Mouse (Mus musculus) kidney, postnatal 25 days (tissue): Measurements from ENCODE around the gene Borcs7.
A peak's percentile ranks its signal among the peaks of the same experiment; 100 is the strongest.

Source experiments
- DNase-seq, 2 experiments: peaks; one replicate each; pipeline ENCODE4 v3.0.0; 2021; ENCODE audit warnings: mixed read lengths in 2 of 2

The Borcs7 gene

GRCm38 (mm10) chr19:46665474-46665873 is 24.2 kb upstream of the Borcs7 start:
- no peak for DNase-seq

DNA sequence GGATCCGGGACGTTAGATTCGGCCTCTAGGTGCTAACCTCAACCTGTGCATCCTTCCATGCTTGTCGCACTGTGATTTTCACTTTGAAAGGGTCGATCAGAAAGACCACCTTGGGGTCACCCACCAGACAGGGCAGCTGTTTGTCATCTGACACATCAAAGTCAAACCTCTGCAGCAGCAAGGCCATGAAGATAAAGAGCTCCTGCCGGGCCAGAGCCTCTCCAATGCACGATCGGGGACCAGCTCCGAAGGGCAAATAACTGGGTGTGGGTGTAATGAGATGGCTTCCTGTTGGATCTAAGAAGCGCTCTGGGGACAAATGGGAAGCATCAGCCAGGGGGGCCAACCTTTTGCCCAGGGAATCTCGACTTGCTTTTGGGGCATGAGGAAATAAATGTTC is 22.4 kb upstream of the Borcs7 start:
- DNase-seq, result no peak

- DNase-seq, result no peak
Measured at GRCm38 (mm10) chr19:46668263-46668662, 21.4 kb upstream of the Borcs7 start.

DNA sequence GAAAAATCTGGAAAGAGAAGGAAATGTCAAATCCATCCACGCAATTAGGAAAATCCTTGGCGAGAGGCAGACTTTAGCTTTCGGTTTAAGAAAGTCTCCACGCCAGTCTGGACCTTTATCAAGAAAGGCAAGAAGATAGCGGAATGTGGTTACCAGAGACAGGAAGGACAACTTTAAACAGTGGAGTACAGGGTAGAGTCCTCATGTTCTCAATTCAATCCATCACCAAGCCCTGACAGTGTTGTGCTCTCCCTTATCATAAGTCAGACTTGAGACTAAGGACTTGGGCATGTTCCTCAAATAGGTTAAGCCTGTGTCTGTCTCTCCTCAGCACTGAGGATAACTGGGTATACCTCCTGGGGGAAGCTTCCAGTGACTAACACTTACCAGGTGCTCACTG is 19.9 kb upstream of the Borcs7 start:
- DNase-seq, result no peak

- DNase-seq, result peak; percentile 67 to 71
Measured at GRCm38 (mm10) chr19:46670691-46671090, 19.0 kb upstream of the Borcs7 start.

- DNase-seq, result no peak
Measured at GRCm38 (mm10) chr19:46672766-46673418, 16.8 kb upstream of the Borcs7 start, which contains the start of gene Cyp17a1. Cyp17a1 (minus strand) TSS chr19:46673172.

DNA sequence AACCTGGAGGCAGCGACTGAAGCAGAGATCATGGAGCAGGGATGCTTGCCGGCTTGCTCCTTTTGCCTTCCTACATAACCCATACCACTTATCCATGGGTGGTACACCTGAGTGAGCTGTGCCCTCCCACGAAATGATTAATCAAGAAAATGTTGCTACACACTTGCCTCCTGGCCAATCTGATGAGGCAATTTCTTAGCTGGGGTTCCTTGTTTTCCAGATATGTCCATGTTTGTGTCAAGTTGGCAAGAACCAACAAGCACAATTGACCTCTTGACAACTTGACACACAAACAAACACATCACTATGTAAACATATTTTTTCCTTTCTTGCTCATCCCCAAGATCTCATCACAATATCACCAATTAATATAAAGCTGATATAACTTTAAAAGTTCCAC is 14.1 kb upstream of the Borcs7 start:
- DNase-seq, result no peak

GRCm38 (mm10) chr19:46679720-46680383 is 9.9 kb upstream of the Borcs7 start:
- DNase-seq, result no peak

GRCm38 (mm10) chr19:46690387-46690786 is 681 bp downstream of the Borcs7 start:
- no peak for DNase-seq

GRCm38 (mm10) chr19:46691078-46691477 is 1.4 kb downstream of the Borcs7 start:
- no peak for DNase-seq

- no peak for DNase-seq
Measured at GRCm38 (mm10) chr19:46693146-46693545, 3.4 kb downstream of the Borcs7 start.

DNA sequence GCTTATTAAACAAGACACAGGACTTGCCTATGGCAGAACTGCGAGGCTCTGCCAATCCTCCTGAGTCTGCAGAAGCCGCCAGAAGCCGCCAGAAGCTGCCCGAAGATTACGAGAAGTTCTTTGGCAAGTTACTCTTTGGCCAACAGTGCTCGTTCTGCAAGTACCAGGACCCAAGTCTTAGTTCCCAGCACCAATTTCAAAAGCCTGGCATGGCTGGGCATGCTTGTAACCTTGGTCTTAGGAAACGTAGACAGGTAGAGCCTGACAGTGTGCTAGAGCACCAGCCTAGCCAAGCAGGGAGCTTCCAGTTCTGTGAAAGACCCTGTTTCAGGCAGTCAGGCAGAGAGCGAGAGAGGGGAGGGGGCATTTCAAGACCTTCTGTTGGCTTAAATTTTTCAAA is 6.8 kb downstream of the Borcs7 start:
- DNase-seq, result no peak

DNA sequence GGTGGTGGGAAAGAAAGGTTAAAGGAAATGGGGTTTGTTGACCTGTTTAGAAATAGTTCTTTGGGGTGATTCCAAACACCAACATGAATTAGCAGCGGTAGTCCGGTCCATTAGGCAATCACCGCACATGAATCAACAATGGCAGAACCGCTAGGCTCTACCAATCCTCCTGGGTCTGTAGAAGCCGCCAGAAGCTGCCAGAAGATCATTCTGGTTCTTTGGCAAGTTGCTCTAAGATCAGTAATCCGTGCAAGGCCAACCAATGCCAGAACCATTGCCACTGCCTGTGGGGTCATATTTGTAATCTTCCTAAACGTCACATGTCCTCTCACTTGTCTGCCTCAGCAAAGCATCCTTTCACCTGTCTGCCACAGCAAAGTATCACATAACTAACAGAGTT is 7.2 kb downstream of the Borcs7 start:
- DNase-seq, result no peak

DNA sequence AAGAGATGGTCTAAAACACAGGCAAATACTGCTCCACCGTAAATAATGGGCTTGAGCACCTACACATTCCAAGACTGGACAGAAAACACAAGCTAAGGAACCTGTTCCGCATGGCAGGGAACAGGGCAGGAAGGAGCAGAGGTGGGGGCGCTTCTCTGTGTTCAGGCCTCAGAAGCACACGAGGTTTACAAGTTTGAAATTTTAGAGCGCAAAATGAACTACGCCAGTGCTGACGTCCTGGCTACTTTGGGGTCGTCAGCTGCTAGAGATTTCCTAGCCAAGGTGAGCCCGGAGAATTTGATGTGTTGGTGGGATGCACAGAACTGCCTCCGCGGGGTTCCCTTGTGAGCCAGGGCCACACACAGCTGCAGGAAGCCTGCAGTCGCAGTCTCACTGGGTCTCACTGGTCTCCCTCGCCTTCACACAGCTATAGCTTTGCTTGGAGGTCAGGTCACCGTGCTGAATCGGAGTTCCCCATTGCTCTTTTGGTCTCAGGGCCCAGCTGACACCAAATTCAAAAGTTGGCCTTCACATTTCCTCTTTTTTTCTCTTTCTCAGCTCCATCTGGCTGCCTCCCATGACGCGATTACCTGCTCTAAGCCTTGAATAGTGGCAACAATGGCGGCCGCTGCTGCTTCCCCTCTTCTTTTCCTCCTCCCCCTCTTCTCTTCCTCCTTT is 8.3 kb downstream of the Borcs7 start:
- no peak for DNase-seq

- DNase-seq, result no peak
Measured at GRCm38 (mm10) chr19:46699011-46699481, 9.3 kb downstream of the Borcs7 start.

DNA sequence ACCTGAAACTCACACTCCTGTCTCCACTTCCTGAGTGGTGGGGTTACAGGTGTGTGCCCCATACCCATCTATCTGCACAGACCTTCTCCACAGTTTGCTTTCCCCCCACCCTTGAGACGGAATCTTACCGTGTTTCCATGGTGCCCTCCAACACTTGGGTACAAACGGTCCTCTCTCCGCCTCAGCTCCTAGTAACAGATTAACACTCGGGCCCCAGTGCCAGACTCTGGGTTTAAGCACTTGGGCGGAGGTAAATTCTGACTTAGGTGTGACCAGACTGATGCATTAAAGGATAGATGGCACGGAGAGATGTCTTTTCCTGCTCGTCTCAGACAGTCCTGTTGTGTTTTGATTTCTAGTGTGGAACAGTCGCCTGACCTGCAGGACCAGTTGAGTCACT is 11.4 kb downstream of the Borcs7 start:
- peak; percentile 60 to 79 for DNase-seq

DNA sequence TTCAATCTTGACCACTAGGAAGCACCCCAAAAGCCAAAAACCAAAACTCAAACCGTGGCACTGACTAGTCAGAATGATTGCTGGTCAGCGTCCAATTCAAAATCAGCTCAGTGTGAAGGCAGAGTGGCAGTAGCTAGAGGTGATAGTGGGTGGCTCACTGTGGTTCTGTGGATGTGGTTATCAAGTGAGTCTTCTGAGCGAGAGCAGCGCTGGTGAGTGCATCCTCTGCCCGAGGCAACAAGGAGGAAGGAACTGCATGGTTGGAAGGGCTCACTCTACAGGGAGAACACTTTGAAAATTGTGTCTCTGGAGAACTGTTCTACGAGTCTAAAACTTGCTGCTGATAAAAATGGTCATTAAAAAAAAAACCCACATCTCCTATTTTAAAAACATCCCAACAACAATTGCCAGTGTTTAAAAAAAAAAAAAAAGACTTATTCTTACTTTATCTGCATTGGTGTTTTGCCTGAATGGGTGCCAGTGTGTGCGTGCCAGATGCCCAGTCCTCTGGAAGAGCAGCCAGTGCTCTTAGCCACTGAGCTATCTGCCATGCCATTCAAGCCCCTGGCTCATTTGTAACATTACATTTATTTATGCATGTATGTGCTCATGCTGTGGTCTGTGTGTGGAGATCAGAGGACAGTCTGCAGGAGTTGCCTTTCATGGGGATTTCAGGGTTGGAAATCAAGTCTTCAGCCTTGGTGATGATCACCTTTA is 16.2 kb downstream of the Borcs7 start:
- no peak for DNase-seq

DNA sequence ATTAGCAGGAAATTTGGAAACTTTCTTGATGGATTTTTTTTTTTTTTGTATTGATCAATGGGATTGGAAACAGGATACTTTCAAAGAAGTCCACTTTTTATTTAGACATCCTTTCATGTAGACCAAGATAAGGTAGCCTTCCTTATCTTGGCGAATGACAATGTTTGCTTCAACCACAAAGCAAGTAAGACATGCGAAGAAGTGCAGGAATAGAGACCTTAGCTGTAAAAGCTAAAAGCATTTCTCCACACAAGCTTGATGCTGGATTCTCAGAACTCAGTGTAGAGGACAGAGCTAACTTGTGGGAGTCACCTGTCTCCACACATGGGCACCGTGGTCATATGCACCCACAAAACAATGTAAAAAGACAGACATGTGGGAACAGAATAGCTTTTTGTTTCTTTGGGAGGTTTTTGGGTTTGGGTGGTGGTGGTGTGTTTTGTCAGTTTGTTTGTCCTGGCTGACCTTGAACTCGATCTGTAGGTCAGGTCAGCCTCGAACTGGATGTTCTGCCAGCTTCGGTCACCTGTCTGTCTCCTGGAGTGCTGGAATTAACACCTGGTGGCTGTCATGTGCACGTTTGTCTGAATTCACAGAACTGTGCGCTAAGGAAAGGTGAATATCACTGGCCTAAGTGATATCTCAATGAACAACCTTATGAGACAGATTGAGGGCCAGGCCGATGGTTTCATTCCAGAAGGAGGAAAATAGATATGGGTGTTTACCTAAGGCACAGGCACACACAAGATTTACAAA is 17.0 kb downstream of the Borcs7 start:
- peak; percentile 19 to 64 for DNase-seq

DNA sequence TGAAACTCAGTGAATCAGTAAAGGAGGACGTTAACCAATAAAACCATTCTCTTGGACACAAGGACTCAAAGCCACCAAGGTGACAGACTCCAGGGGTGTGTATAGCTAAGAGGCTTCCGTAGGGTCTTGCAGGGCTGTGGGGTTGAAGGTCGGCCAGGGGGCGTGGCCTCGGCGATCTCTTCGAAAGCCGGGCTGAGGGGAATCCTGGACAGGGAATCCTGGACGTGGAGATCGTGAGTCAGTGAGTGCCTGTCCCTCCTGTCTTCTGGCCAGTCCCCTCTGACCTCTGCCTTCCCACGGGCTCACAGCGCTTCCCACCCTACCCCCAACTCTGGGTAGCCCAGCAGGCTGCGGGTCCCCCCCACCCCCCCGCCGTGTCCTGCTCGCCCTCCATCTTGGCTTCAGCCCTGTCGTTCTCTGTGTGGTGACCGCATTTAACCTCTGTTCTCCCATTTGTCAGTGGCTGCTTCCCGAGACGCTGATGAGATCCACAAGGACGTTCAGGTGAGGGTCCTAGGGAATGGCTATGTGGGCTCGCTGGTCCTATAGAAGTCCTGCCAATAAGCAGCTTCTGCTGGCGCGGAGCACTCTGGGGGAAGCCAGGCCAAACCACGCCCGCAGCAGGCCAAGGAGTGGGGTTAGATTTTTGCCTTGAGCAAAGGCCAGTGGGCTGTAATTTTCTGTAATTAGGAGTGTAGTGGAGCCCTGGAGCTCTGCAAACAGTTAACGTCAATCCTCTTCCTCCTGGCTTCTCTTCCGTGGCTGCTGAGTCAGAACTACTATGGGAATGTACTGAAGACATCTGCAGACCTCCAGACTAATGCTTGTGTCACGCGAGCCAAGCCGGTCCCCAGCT is 17.8 kb downstream of the Borcs7 start, which contains the start of gene As3mt:
As3mt (plus strand) TSS at position 163 of the 856 bp plus-strand sequence.
- DNase-seq, result peak; percentile 90 to 94

- no peak for DNase-seq
Measured at GRCm38 (mm10) chr19:46710614-46711013, 20.9 kb downstream of the Borcs7 start.

DNA sequence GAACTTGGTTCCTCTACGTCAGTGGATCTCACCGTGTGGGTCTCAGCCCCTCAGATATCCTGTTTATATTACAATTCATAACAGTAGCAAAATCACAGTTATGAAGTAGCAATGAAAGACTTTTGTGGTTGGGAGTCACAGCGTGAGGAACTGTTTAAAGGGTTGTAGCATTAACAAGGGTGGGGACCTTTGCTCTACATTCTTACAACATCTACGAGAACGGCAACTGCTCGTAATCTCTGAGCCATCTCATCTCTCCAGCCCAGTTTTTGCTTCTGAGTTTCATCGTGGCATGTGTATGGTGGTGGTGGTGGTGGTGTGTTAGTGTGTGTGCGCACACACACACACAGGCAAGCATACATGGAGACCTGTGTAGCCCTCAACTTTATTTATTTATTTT is 24.5 kb downstream of the Borcs7 start:
- no peak for DNase-seq
